Mouse (Mus musculus): ENCODE measurements at regions not wholly inside any gene's neighbourhood (a gene's known extent, or its start where the extent isn't known, plus 50 kb on each side); places are given as distances from the start of the nearest gene placed in this dataset. TPM values are rescaled to one million over a fixed set of nuclear protein-coding genes. Genes with fewer than 3 reads are reported as not detected.

- ATAC-seq (replicated peaks; ENCODE audit: extremely low read depth, insufficient read depth, low FRiP score): no peak
- H3K4me1 ChIP-seq (ENCODE audit: control insufficient read depth, insufficient read depth, low read length): no peaks in the 10 kb centered on the region
- H3K9me3 ChIP-seq (replicated peaks; ENCODE audit: control insufficient read depth, low read length): no peaks in the 10 kb centered on the region
- no peaks in the 10 kb centered on the region for H3K27me3 ChIP-seq (ENCODE audit: control insufficient read depth, insufficient read depth, low read length)
- no peak overlapping the region for H3K4me3 ChIP-seq (ENCODE audit: low read length)
- no peak overlapping the region for H3K27ac ChIP-seq (ENCODE audit: low read length)
- H3K4me2 ChIP-seq (ENCODE audit: low read depth, low read length): no peak overlapping the region
- no peaks in the 10 kb centered on the region for H3K36me3 ChIP-seq (ENCODE audit: control insufficient read depth, insufficient read depth)
- WGBS: 64% methylated on average over 3 of the region's 3 CpGs
- H3K9ac ChIP-seq (ENCODE audit: low read length): no peak overlapping the region
These were observed 201.8 kb downstream of the Epha4 start for GRCm38 (mm10) chr1:77313119-77313518.

- H3K27me3 ChIP-seq (ENCODE audit: control insufficient read depth, insufficient read depth, low read length): no peaks in the 10 kb centered on the region
- H3K9me3 ChIP-seq (replicated peaks; ENCODE audit: control insufficient read depth, low read length): no peaks in the 10 kb centered on the region
- H3K4me2 ChIP-seq (ENCODE audit: low read depth, low read length): no peak overlapping the region
- no peaks in the 10 kb centered on the region for H3K36me3 ChIP-seq (ENCODE audit: control insufficient read depth, insufficient read depth)
- no peak overlapping the region for H3K9ac ChIP-seq (ENCODE audit: low read length)
- no peak overlapping the region for H3K4me3 ChIP-seq (ENCODE audit: low read length)
- H3K4me1 ChIP-seq (ENCODE audit: control insufficient read depth, insufficient read depth, low read length): no peaks in the 10 kb centered on the region
- WGBS: 66% methylated on average over 3 of the region's 3 CpGs
- ATAC-seq (replicated peaks; ENCODE audit: extremely low read depth, insufficient read depth, low FRiP score): no peak
- H3K27ac ChIP-seq (ENCODE audit: low read length): no peak overlapping the region
These were observed 199.5 kb downstream of the Epha4 start for GRCm38 (mm10) chr1:77315347-77315746.

GRCm38 (mm10) chr1:77316198-77316597 lies 198.7 kb downstream of the Epha4 start:
- no peak overlapping the region for H3K27ac ChIP-seq (ENCODE audit: low read length)
- no peaks in the 10 kb centered on the region for H3K4me1 ChIP-seq (ENCODE audit: control insufficient read depth, insufficient read depth, low read length)
- 54% methylated on average over 9 of the region's 9 CpGs for WGBS
- no peak overlapping the region for H3K9ac ChIP-seq (ENCODE audit: low read length)
- no peak overlapping the region for H3K4me2 ChIP-seq (ENCODE audit: low read depth, low read length)
- no peak for ATAC-seq (replicated peaks; ENCODE audit: extremely low read depth, insufficient read depth, low FRiP score)
- no peaks in the 10 kb centered on the region for H3K9me3 ChIP-seq (replicated peaks; ENCODE audit: control insufficient read depth, low read length)
- H3K27me3 ChIP-seq (ENCODE audit: control insufficient read depth, insufficient read depth, low read length): no peaks in the 10 kb centered on the region
- H3K36me3 ChIP-seq (ENCODE audit: control insufficient read depth, insufficient read depth): no peaks in the 10 kb centered on the region
- no peak overlapping the region for H3K4me3 ChIP-seq (ENCODE audit: low read length)

Small RNAs in the stretch of these regions (microRNA-seq; reads per million reads assigned to microRNA genes)
- gene Mir6343: not detected
